Mouse (Mus musculus) spleen, adult 2 months (tissue): ENCODE results near the gene Snph. TPM values are rescaled to one million over a fixed set of nuclear protein-coding genes. Genes with fewer than 3 reads are reported as not detected.
"Not testable (repeated sequence)": the region's sequence is repeated elsewhere in the genome, so short reads cannot be mapped to it uniquely, and the experiment has no call there.

Source experiments
- DNase-seq, 2 experiments: peaks; one replicate each; pipeline versions ENCODE4 v3.0.0 to v3.0.0-alpha.2; 2012 to 2021; ENCODE audit warnings: low spot score in 2 of 2, low read depth in 1 of 2
- H3K27ac ChIP-seq: fragments of 200-500 bp; 2 replicates; pipeline ENCODE4 v1.5.1; 2012; ENCODE audit warnings: low read length, inconsistent platforms; ENCODE audit not compliant: insufficient read depth
- H3K27me3 ChIP-seq: fragments of 200-500 bp; 2 replicates; pipeline ENCODE4 v1.6.1; 2012; ENCODE audit warnings: mild to moderate bottlenecking, moderate library complexity, low read length, inconsistent platforms; ENCODE audit not compliant: control insufficient read depth, insufficient read depth
- H3K36me3 ChIP-seq: fragments of 200-500 bp; 2 replicates; pipeline ENCODE4 v1.6.1; 2012; ENCODE audit warnings: mild to moderate bottlenecking, low read length, inconsistent platforms; ENCODE audit not compliant: control insufficient read depth, insufficient read depth
- H3K4me1 ChIP-seq: fragments of 200-500 bp; 2 replicates; pipeline ENCODE4 v1.6.1; 2011; ENCODE audit warnings: inconsistent platforms; ENCODE audit not compliant: control insufficient read depth, insufficient read depth, insufficient read length
- H3K4me3 ChIP-seq: fragments of 200-500 bp; 2 replicates; pipeline ENCODE4 v1.5.1; 2011; ENCODE audit warnings: mild to moderate bottlenecking, inconsistent platforms; ENCODE audit not compliant: insufficient read depth, insufficient read length; ENCODE audit errors: extremely low read depth
- CTCF ChIP-seq: fragments of 200-500 bp; IDR thresholded peaks from 2 replicates; pipeline ENCODE4 v1.5.1; 2011; ENCODE audit warnings: mild to moderate bottlenecking, inconsistent platforms; ENCODE audit not compliant: insufficient read depth, insufficient read length, insufficient replicate concordance; ENCODE audit errors: extremely low read depth
- POLR2A ChIP-seq: fragments of 200-500 bp; IDR thresholded peaks from 2 replicates; pipeline ENCODE4 v1.6.1; 2011; ENCODE audit warnings: low read depth, low read length, inconsistent platforms
- WGBS: fragments of 180-500 bp; shearing (Covaris S2); methylation state at CpG from one replicate; pipeline ENCODE4 v1.1.7; 2018; 5-methylcytosine and 5-hydroxymethylcytosine counted together
- polyA plus RNA-seq: library from polyadenylated mRNA; depleted of rRNA; stranded (reverse); fragments of >200 nt; gene quantifications from 2 replicates; pipeline ENCODE4 v1.2.3, GENCODE M21; 2012

Snph gene
- polyA plus RNA-seq, 1 experiment: 0.20 TPM

- Histone ChIP-seq H3K36me3 (no peaks in the 10 kb centered on the region), H3K27me3 (0 out of 2 replicates have a peak, but pooled peaks cover under 1% of the 10 kb centered on the region), H3K4me1 (no peaks in the 10 kb centered on the region), H3K4me3 (no peak overlapping the region), H3K27ac (no peak overlapping the region)
- TF ChIP-seq POLR2A: no peak
- TF ChIP-seq CTCF: no peak
- WGBS: 90% methylated on average over 7 of the region's 7 CpGs
- no peak for DNase-seq
Observed at GRCm38 (mm10) chr2:151626296-151626695, 6.1 kb downstream of the Snph start.

- Histone ChIP-seq H3K4me1 (no peaks in the 10 kb centered on the region), H3K27ac (no peak overlapping the region), H3K36me3 (no peaks in the 10 kb centered on the region), H3K4me3 (no peak overlapping the region), H3K27me3 (no peaks in the 10 kb centered on the region)
- no peak for DNase-seq
- WGBS: 73% methylated on average over 3 of the region's 3 CpGs
- TF ChIP-seq POLR2A (no peak), CTCF (no peak)
Observed at GRCm38 (mm10) chr2:151623776-151624175, 8.6 kb downstream of the Snph start.

DNA sequence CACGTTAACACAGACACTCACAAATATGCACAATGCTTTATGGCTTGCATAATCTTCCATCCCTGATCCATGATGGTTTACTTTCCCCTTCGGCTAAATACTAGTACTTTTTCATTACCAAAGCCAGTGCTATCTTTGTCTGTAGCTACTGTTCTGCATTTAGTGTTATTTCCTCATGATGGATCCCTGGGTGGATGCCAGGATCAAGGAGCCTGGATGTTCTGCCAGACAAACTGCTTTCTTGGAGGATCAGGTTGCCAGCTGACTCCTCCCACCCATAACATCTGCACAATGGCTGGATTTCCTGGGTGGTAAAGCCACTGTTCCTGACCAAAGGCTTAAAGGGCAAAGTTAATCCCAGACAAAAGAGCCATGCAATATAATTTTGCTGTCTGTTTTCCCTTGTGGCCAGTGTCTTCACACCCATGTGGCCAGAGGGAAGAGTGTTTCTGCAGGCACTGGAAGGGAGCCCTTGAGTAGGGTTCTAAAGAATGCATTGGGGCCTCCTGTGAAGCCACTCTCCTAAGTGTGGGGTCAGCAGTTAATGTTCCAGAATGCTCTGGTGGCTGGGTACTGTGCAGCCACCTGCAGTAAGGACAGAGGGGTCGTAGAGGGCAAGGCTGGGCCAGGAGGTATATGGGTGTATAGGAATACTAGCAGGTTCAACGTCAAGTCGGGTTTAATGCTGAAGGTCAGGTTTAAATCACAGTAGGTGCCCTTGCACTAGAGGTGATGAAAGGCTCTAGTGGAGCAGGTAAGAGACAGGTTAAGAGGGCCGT is 15.7 kb downstream of the Snph start:
- H3K27ac ChIP-seq: no peak overlapping the region

DNA sequence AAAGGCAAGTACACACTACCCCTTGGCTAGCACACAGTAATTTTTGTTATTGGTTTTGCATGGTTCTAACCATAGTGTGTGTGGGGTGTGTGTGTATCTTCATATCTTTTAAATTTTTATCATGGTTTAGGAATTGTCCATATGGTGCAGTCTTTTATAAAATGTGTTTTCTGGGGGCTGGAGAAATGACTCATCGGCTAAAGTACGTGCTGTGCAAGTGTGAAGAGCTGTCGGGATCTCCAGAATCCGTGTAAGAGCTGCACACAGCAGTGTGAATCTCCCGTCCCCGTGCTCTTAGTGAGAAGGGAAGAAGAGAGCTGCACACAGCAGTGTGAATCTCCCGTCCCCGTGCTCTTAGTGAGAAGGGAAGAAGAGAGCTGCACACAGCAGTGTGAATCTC is 16.6 kb downstream of the Snph start:
- not testable (repeated sequence) for H3K36me3 ChIP-seq, H3K4me1 ChIP-seq, H3K27me3 ChIP-seq, DNase-seq, H3K4me3 ChIP-seq, H3K27ac ChIP-seq
- WGBS: 88% methylated on average over 8 of the region's 8 CpGs

More for the DNA sequence above, 15.7 kb downstream of the Snph start:
- Histone ChIP-seq H3K4me3 (no peak overlapping the region), H3K27me3 (no peaks in the 10 kb centered on the region), H3K36me3 (no peaks in the 10 kb centered on the region), H3K4me1 (no peaks in the 10 kb centered on the region)
- TF ChIP-seq CTCF: no peak
- no peak for TF ChIP-seq POLR2A
- 75% methylated on average over 6 of the region's 6 CpGs for WGBS
- DNase-seq: no peak

DNA sequence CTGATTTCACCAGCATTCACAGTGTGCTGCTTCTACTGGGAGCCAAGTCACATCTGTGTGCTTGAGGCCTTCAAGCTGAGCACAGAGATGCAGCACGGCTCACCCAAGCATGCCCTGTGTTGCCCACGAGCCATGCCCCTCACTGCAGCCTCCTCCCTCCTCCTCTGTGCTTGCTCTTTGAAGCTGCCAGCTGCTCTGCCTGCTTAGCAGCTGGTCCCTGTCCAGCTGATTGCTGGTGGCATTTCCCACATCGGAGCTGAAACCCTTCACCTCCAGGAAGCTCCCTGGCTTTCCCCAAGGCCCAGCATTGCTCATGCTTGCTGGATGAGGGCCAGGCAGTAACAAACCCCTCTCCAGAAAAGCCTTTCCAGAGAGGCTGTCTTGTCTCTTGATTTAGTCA is 22.4 kb downstream of the Snph start:
- no peaks in the 10 kb centered on the region for H3K4me1 ChIP-seq
- no peak overlapping the region for H3K27ac ChIP-seq
- no peaks in the 10 kb centered on the region for H3K36me3 ChIP-seq
- H3K4me3 ChIP-seq: no peak overlapping the region
- WGBS: 40% methylated on average over 3 of the region's 3 CpGs
- TF ChIP-seq CTCF: no peak
- TF ChIP-seq POLR2A: no peak
- no peaks in the 10 kb centered on the region for H3K27me3 ChIP-seq
- DNase-seq: no peak

DNA sequence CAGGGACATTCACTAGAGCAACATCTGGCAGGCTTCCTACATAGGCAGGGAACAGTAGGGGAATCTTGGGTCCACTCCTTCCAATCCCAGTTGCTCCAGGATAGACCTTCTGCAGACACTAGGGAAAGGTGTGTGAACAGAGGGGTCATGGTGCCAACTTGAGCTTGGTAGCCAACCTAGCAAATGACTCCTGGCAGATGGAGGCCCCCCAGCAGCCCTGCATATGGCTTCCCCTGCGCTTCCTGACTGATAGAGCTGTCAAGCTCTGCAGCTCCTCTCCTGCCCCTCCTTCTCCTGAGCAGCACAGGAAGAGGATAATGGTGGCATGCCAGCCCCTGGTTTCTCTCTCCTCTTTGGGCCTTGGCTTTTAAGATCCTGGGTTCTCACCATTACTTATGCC is 24.0 kb downstream of the Snph start:
- H3K36me3 ChIP-seq: no peaks in the 10 kb centered on the region
- H3K27ac ChIP-seq: no peak overlapping the region
- TF ChIP-seq CTCF (no peak), POLR2A (no peak)
- DNase-seq: no peak
- 55% methylated on average over 1 of the region's 1 CpGs for WGBS
- H3K4me1 ChIP-seq: no peaks in the 10 kb centered on the region
- no peak overlapping the region for H3K4me3 ChIP-seq
- H3K27me3 ChIP-seq: no peaks in the 10 kb centered on the region

- H3K27ac ChIP-seq: no peak overlapping the region
- H3K36me3 ChIP-seq: no peaks in the 10 kb centered on the region
- H3K4me1 ChIP-seq: no peaks in the 10 kb centered on the region
- TF ChIP-seq CTCF (no peak), POLR2A (no peak)
- DNase-seq: no peak
- 38% methylated on average over 11 of the region's 11 CpGs for WGBS
- H3K4me3 ChIP-seq: no peak overlapping the region
- H3K27me3 ChIP-seq: no peaks in the 10 kb centered on the region
Observed at GRCm38 (mm10) chr2:151605437-151605987, 26.9 kb downstream of the Snph start.
